Mouse (Mus musculus) stomach, embryonic 14.5 days (tissue): ENCODE measurements around the gene Amz1. TPM values are rescaled to one million over a fixed set of nuclear protein-coding genes. Genes with fewer than 3 reads are reported as not detected.

Experiments used
- ATAC-seq: fragments of 200-750 bp; cut with Nextera tagmentation; 2 replicates; pipeline ENCODE4 v1.8.0; 2017; ENCODE audit warnings: low read depth, moderate TSS enrichment; ENCODE audit not compliant: insufficient number of reproducible peaks, insufficient read depth, low FRiP score
- H3K27ac ChIP-seq: fragments of 300-500 bp; sonication (generic); 2 replicates; pipeline ENCODE4 v1.5.1; 2014; ENCODE audit warnings: mild to moderate bottlenecking, low read length, moderate library complexity, mixed read lengths
- H3K27me3 ChIP-seq: fragments of 300-500 bp; sonication (generic); 2 replicates; pipeline ENCODE4 v1.6.1; 2014; ENCODE audit warnings: low read length, control low read depth, mixed read lengths; ENCODE audit not compliant: control insufficient read depth, insufficient read depth
- H3K36me3 ChIP-seq: fragments of 300-500 bp; sonication (generic); 2 replicates; pipeline ENCODE4 v1.6.1; 2014; ENCODE audit warnings: mild to moderate bottlenecking, control low read depth, low read length, moderate library complexity, mixed read lengths; ENCODE audit not compliant: control insufficient read depth, insufficient read depth
- H3K4me1 ChIP-seq: fragments of 300-500 bp; sonication (generic); 2 replicates; pipeline ENCODE4 v1.6.1; 2014; ENCODE audit warnings: low read length, control low read depth, mixed read lengths; ENCODE audit not compliant: control insufficient read depth, insufficient read depth
- H3K4me2 ChIP-seq: fragments of 300-500 bp; sonication (generic); replicated peaks from 2 replicates; pipeline ENCODE4 v1.6.1; 2014; ENCODE audit warnings: low read depth, low read length, control low read depth
- H3K4me3 ChIP-seq: fragments of 300-500 bp; sonication (generic); 2 replicates; pipeline ENCODE4 v1.5.1; 2014; ENCODE audit warnings: low read depth, low read length, control low read depth
- H3K9ac ChIP-seq: fragments of 300-500 bp; sonication (generic); replicated peaks from 2 replicates; pipeline ENCODE4 v1.6.1; 2014; ENCODE audit warnings: low read depth, mild to moderate bottlenecking, control low read depth, low read length, moderate library complexity, mixed read lengths
- H3K9me3 ChIP-seq: fragments of 300-500 bp; sonication (generic); 2 replicates; pipeline ENCODE4 v1.6.1; 2016; ENCODE audit warnings: low read depth, low read length, control low read depth; ENCODE audit not compliant: control insufficient read depth
- WGBS: fragments of 180-500 bp; shearing (Covaris S2); extraction: QIAGEN DNeasy Blood & Tissue Kit; methylation state at CpG from one replicate; pipeline ENCODE4 v1.1.7; 2014; 5-methylcytosine and 5-hydroxymethylcytosine counted together
- polyA plus RNA-seq: library from polyadenylated mRNA; unstranded; fragments of >200 nt; fragmentation: Nextera tagmentation; extraction: Ambion mirVana; gene quantifications from 2 replicates; pipeline ENCODE4 v1.2.1, GENCODE M21; 2014

Gene Amz1
- polyA plus RNA-seq, 1 experiment from 2014 or later = 1.2 TPM

DNA sequence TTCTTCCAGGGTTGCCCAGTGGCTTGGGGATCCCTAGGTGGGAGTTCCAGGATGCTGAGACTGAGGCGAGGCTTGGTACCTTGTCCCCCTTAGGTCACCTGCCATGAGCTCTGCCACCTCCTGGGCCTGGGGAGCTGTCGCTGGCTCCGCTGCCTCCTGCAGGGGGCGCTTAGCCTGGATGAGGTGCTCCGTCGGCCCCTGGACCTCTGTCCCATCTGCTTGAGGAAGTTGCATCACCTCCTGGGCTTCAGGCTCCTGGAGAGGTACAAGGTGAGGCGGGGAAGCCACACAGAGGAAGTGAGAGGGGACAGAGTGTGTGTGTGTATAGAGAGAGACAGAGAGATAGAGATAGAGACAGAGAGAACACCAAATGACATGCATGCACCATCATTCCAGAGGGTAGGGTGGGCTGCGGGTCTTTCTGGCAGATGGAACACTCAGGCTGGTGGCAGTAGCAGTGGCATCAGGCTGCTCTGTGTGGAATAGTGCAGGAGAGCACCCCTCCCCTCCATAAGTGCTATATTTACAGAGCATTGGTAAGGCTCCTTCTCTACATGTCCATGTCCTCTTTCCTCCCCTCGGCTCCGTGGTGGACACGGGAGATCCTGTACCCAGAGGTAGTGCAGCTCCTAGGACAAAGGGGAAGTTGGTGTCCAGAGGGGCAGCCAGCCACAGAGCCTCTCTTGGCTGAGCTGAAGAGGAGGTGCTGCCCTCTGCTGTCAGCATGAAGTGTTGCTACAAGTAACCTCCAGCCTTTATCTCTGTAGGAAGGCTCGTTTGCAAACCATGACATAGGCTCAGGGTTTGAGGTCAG lies 25.3 kb downstream of the Amz1 start:
- no peaks in the 10 kb centered on the region for H3K36me3 ChIP-seq
- H3K9me3 ChIP-seq = no peaks in the 10 kb centered on the region
- H3K4me2 ChIP-seq = peak overlapping the region; percentile 44
- no peak overlapping the region for H3K9ac ChIP-seq
- ATAC-seq = peak; percentile 71
- H3K27me3 ChIP-seq = no peaks in the 10 kb centered on the region
- H3K4me1 ChIP-seq = peaks cover 3% of the 10 kb centered on the region; the same call in 1 of the 2 replicates
- no peak overlapping the region for H3K27ac ChIP-seq
- peak overlapping the region; percentile 22 for H3K4me3 ChIP-seq
- 13% methylated on average over 12 of the region's 12 CpGs for WGBS

DNA sequence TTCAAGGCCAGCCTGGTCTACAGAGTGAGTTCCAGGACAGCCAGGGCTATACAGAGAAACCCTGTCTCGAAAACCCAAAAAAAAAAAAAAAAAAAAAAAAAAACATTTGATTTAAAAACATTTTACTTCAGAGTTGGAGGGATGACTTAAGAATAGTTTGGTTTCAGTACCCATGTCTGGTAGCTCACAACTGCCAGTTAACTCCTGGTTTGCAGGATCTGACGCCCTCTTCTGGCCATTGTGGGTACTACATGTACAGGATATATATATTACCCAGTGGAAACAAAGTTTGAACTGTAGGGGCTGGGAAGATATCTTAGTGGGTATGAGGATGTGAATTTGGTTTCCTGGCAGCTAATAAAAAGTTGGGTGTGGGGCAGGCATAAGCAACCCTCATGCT lies 27.0 kb downstream of the Amz1 start:
- no peaks in the 10 kb centered on the region for H3K9me3 ChIP-seq
- no peak for ATAC-seq
- H3K4me1 ChIP-seq = peaks cover 3% of the 10 kb centered on the region; the same call in 1 of the 2 replicates
- no peaks in the 10 kb centered on the region for H3K27me3 ChIP-seq
- no peak overlapping the region for H3K4me2 ChIP-seq
- H3K4me3 ChIP-seq = no peak overlapping the region
- H3K27ac ChIP-seq = no peak overlapping the region
- no peaks in the 10 kb centered on the region for H3K36me3 ChIP-seq
- WGBS = 0% methylated on average over 1 of the region's 2 CpGs
- no peak overlapping the region for H3K9ac ChIP-seq

DNA sequence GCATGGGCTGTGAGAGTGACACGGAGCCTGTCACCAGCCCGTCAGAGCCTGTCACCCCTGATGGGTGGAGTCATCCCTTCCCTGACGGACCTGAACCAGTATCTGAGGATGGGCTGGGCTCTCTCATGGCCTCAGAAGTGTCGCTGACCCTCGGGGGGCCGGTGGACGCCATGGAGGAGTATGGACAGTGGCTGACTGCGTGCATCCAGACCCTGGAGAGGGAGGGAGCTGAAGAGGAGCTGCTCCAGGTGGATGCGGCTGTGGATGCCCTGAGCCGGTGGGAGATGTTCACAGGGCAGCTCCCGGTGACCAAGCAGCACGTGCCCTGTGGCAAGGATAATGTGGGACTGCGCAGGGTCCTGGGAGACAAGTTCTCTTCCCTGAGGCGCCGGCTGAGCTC lies 28.1 kb downstream of the Amz1 start:
- Histone ChIP-seq H3K36me3 (peaks cover 1% of the 10 kb centered on the region; the same call in 1 of the 2 replicates), H3K4me2 (no peak overlapping the region), H3K27me3 (no peaks in the 10 kb centered on the region), H3K9ac (no peak overlapping the region), H3K4me3 (no peak overlapping the region), H3K27ac (no peak overlapping the region), H3K4me1 (peaks cover 10% of the 10 kb centered on the region; the same call in 1 of the 2 replicates), H3K9me3 (no peaks in the 10 kb centered on the region)
- no peak for ATAC-seq
- 89% methylated on average over 15 of the region's 15 CpGs for WGBS

DNA sequence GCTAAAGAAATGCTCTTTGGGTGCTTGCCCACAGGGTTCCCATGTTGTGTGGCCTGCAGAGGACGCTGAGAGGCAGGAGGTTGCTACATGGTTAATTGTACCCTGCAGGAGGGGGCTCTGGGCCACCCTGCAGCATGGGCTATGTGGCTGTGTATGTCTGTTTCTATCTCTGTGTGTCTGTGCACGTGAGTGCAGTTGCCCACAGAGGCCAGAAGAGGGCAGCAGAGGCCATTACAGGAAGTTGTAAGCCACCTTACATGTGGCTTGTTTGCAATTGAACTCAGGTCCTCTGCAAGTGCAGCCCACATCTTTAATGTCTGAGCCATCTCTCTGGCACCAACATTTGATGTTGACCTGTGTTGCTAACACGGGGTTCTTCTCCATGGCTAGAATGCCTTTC lies 28.7 kb downstream of the Amz1 start:
- no peak for ATAC-seq
- Histone ChIP-seq H3K9me3 (no peaks in the 10 kb centered on the region), H3K4me3 (no peak overlapping the region), H3K4me1 (peaks cover 10% of the 10 kb centered on the region; the same call in 1 of the 2 replicates), H3K4me2 (no peak overlapping the region), H3K27me3 (no peaks in the 10 kb centered on the region), H3K9ac (no peak overlapping the region), H3K36me3 (peaks cover 4% of the 10 kb centered on the region), H3K27ac (no peak overlapping the region)
- WGBS = 90% methylated on average over 3 of the region's 3 CpGs

DNA sequence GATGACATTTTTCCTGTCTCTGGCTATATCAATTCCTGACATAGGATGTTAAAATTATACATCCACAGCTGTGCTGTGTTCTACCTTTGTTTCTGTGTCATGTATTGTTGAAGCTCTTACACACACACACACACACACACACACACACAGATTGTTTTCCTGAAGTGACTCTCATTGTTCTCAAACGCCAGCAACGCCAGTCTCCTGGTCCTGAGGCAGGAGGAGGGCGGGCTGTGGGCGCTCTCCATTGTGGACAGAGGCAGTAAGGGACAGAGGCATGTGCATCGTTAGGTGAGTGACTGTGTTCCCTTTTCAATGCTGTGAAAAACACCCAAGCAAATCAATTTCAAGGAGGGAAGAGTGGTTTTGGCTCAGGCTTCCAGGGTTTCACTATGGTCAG lies 29.3 kb downstream of the Amz1 start:
- no peak overlapping the region for H3K4me2 ChIP-seq
- H3K4me1 ChIP-seq = peaks cover 10% of the 10 kb centered on the region; the same call in 1 of the 2 replicates
- no peak overlapping the region for H3K4me3 ChIP-seq
- H3K36me3 ChIP-seq = peaks cover 5% of the 10 kb centered on the region
- no peaks in the 10 kb centered on the region for H3K27me3 ChIP-seq
- no peak for ATAC-seq
- WGBS = 71% methylated on average over 5 of the region's 5 CpGs
- no peaks in the 10 kb centered on the region for H3K9me3 ChIP-seq
- no peak overlapping the region for H3K9ac ChIP-seq
- H3K27ac ChIP-seq = no peak overlapping the region

DNA sequence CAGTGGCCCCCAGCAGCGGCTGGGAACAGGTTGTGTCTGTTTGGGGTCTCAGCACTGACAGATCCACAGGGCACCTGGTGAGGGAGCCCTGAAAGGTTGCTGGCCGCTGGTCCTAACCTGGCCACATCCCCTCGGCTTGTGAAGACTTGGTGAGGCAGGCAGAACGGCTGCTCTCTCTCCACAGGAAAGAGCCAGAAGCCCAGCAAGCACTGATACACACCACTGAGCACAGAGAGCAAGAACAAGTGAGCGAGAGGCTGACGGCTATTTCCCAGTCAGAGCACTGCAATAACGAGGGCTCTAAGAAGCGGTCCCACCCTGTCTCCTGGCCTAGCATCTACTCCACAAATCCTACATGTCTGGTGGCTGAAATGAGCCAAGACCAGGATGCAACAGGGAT lies 34.9 kb downstream of the Amz1 start:
- H3K27me3 ChIP-seq = no peaks in the 10 kb centered on the region
- ATAC-seq = no peak
- H3K4me1 ChIP-seq = 0 out of 2 replicates have a peak, but pooled peaks cover 8% of the 10 kb centered on the region
- H3K36me3 ChIP-seq = peaks cover 43% of the 10 kb centered on the region
- no peak overlapping the region for H3K4me2 ChIP-seq
- H3K4me3 ChIP-seq = no peak overlapping the region
- H3K9me3 ChIP-seq = no peaks in the 10 kb centered on the region
- H3K9ac ChIP-seq = no peak overlapping the region
- H3K27ac ChIP-seq = no peak overlapping the region
- 90% methylated on average over 8 of the region's 8 CpGs for WGBS

DNA sequence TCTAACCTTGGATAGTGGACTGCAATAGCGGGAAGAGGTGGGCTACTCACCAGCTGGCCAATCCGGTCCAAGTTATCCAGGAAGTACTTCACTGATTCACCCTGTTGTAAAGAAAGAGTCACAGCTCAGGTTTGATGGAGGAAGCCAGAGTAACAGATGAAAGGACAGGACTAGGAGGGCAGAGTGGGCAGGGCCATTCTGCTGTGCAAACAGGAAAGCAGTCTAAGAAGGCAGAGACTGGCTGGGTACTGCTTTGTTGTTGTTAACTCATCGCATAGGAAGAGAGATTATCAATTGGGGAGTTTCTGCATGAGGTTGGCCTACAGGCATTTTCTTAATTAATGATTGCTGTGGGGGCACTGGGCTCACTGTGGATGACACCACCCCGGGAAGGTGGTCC lies 38.6 kb downstream of the Amz1 start:
- no peaks in the 10 kb centered on the region for H3K9me3 ChIP-seq
- WGBS = 88% methylated on average over 4 of the region's 4 CpGs
- H3K27ac ChIP-seq = no peak overlapping the region
- H3K4me2 ChIP-seq = no peak overlapping the region
- H3K36me3 ChIP-seq = peaks cover 39% of the 10 kb centered on the region
- peaks cover 1% of the 10 kb centered on the region for H3K4me1 ChIP-seq
- no peak for ATAC-seq
- no peaks in the 10 kb centered on the region for H3K27me3 ChIP-seq
- no peak overlapping the region for H3K4me3 ChIP-seq
- no peak overlapping the region for H3K9ac ChIP-seq

DNA sequence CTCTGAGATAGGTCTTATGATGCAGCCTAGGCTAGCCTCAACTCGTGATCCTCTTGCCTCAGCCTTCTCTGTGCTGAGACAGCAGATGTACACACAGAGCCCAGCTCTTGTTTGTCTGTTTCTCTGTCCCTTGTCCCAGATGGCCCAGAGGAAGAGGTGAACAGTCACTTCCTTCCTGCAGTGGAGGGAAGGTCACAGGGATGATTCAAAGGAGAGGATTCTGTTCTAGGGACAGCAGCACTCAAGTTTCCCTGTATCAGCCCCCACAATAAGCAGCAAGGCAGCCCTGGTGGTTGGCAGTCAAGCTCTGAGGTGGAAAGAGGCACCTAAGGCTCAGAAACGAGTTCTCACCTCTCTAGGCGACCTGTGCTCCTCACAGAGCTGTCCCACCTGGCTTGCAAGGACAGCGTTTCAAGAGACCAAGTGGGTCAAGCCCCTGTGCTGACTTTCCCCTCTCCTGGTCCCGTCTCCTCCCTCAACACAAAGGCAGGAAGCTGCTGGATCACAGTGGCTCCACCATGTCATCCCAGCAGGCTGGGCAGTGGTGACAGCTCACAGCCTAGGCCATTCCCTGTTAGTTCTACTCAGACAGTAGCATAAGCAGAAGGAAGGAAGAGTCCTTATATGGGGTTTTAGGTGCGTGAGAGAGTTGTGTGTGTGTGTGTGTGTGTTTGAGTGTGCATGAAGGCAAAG lies 41.1 kb downstream of the Amz1 start:
- WGBS = 55% methylated on average over 6 of the region's 6 CpGs
- no peak for ATAC-seq
- Histone ChIP-seq H3K36me3 (peaks cover 21% of the 10 kb centered on the region), H3K4me1 (peaks cover 20% of the 10 kb centered on the region), H3K4me2 (no peak overlapping the region), H3K27ac (peak overlapping the region; percentile 34; the same call in 1 of the 2 replicates), H3K4me3 (no peak overlapping the region), H3K27me3 (no peaks in the 10 kb centered on the region), H3K9me3 (no peaks in the 10 kb centered on the region), H3K9ac (no peak overlapping the region)
